Mouse (Mus musculus) midbrain, postnatal 0 days (tissue): ENCODE results near the gene Gm4131. TPM values are rescaled to one million over a fixed set of nuclear protein-coding genes. Genes with fewer than 3 reads are reported as not detected.

Source experiments
- ATAC-seq: fragments of 200-750 bp; cut with Nextera tagmentation; 2 replicates; pipeline ENCODE4 v1.8.0; 2017; ENCODE audit warnings: moderate number of reproducible peaks, mild to moderate bottlenecking, moderate TSS enrichment, moderate library complexity; ENCODE audit not compliant: low FRiP score
- DNase-seq: peaks from one replicate; pipeline ENCODE4 v3.0.0-alpha.2; 2015; ENCODE audit warnings: low spot score
- H3K27ac ChIP-seq: fragments of 300-500 bp; sonication (generic); 2 replicates; pipeline ENCODE4 v1.5.1; 2014; ENCODE audit warnings: low read depth, mild to moderate bottlenecking, low read length, mixed read lengths
- H3K27me3 ChIP-seq: fragments of 300-500 bp; sonication (generic); 2 replicates; pipeline ENCODE4 v1.6.1; 2014; ENCODE audit warnings: low read length, control low read depth, mixed read lengths; ENCODE audit not compliant: insufficient read depth
- H3K36me3 ChIP-seq: fragments of 300-500 bp; sonication (generic); 2 replicates; pipeline ENCODE4 v1.6.1; 2014; ENCODE audit warnings: low read length, control low read depth, mixed read lengths; ENCODE audit not compliant: insufficient read depth
- H3K4me1 ChIP-seq: fragments of 300-500 bp; sonication (generic); 2 replicates; pipeline ENCODE4 v1.6.1; 2014; ENCODE audit warnings: mild to moderate bottlenecking, control low read depth, antibody characterized with exemption, low read length, mixed read lengths; ENCODE audit not compliant: insufficient read depth
- H3K4me2 ChIP-seq: fragments of 300-500 bp; sonication (generic); 2 replicates; pipeline ENCODE4 v1.6.1; 2014; ENCODE audit warnings: low read depth, mild to moderate bottlenecking, low read length, mixed read lengths; ENCODE audit not compliant: poor library complexity, severe bottlenecking
- H3K4me3 ChIP-seq: fragments of 300-500 bp; sonication (generic); 2 replicates; pipeline ENCODE4 v1.5.1; 2014; ENCODE audit warnings: low read depth, mild to moderate bottlenecking, low read length, moderate library complexity
- H3K9ac ChIP-seq: fragments of 300-500 bp; sonication (generic); replicated peaks from 2 replicates; pipeline ENCODE4 v1.6.1; 2014; ENCODE audit warnings: mild to moderate bottlenecking, low read length, moderate library complexity, mixed read lengths; ENCODE audit not compliant: poor library complexity, severe bottlenecking
- H3K9me3 ChIP-seq: fragments of 300-500 bp; sonication (generic); 2 replicates; pipeline ENCODE4 v1.6.1; 2016; ENCODE audit warnings: low read length, control low read depth
- CTCF ChIP-seq: IDR thresholded peaks from 2 replicates; pipeline ENCODE4 v1.5.1; 2016; ENCODE audit warnings: antibody characterized with exemption, mild to moderate bottlenecking
- WGBS: fragments of 180-500 bp; shearing (Covaris S2); extraction: QIAGEN DNeasy Blood & Tissue Kit; methylation state at CpG from one replicate; pipeline ENCODE4 v1.1.7; 2014; 5-methylcytosine and 5-hydroxymethylcytosine counted together
- polyA plus RNA-seq: library from polyadenylated mRNA; unstranded; fragments of >200 nt; fragmentation: Nextera tagmentation; extraction: Ambion mirVana; gene quantifications from 2 replicates; pipeline ENCODE4 v1.2.1, GENCODE M21; 2015
- total RNA-seq: library from RNA; depleted of rRNA; stranded (reverse); fragments of >200 nt; gene quantifications from 2 replicates; pipeline ENCODE4 v1.2.3, GENCODE M21; 2014

Gene Gm4131
- total and polyA plus RNA-seq, 2 experiments from 2014 or later: 0.14 TPM; not detected in 1

DNA sequence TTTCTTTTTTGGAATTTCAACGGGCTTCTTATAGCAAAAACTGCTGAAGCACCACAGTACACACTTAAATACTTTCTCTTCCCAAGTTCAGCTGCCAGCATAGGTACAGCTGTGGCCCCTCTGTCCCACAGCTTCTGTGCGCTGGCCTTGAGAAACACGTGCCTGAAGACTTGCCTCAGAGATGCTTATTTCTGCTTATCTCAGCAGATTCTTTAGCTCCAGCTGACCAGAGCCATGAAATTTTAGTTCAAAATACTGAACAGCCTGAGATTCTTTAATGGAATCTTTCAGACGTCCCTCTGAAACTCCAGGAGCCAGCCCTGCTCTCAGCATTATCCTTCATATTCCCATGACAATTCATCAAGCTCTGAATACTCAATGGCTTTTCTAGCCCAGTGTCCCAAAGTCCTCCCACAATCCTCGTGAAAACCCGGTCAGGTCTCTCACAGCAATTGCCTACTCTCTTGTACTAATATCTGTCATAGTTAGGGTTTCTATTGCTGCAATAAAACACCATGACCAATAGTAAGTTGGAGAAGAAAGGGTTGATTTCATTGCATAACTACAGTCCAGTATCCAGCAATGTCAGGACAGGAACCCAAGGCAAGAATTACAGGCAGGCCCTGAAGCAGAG, 98.5 kb downstream of the Gm4131 start:
- WGBS: 72% methylated on average over 6 of the region's 6 CpGs
- no peak for TF ChIP-seq CTCF
- Histone ChIP-seq H3K27ac (no peak overlapping the region), H3K4me1 (no peaks in the 10 kb centered on the region), H3K27me3 (no peaks in the 10 kb centered on the region), H3K4me2 (no peak overlapping the region), H3K4me3 (no peak overlapping the region), H3K9me3 (no peaks in the 10 kb centered on the region), H3K9ac (no peak overlapping the region), H3K36me3 (no peaks in the 10 kb centered on the region)
- DNase-seq: no peak
- ATAC-seq: no peak

DNA sequence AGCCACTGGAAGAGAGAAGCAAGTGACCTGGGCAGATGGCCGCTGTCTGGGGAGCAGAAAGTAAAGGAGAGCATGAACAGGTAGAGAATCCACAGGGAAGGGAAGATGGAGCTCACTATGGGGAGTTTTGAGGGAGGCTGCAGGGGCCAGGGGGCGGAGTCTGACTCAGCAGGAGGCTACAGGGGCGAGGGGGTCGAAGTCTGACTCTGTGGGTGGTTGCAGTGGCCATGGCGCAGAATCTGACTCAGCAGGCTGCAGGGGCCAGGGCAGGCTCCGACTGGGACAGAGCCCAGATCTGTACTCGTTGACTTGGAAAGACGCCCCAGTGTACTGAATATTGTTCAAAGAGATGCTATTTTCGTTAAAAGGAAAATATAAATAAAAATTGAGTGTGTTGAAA, 101.8 kb downstream of the Gm4131 start:
- H3K27me3 ChIP-seq: no peaks in the 10 kb centered on the region
- H3K9me3 ChIP-seq: no peaks in the 10 kb centered on the region
- no peaks in the 10 kb centered on the region for H3K36me3 ChIP-seq
- no peak for ATAC-seq
- no peak for TF ChIP-seq CTCF
- 24% methylated on average over 9 of the region's 9 CpGs for WGBS
- no peak for DNase-seq
- H3K27ac ChIP-seq: no peak overlapping the region
- H3K9ac ChIP-seq: no peak overlapping the region
- no peak overlapping the region for H3K4me3 ChIP-seq
- no peak overlapping the region for H3K4me2 ChIP-seq
- H3K4me1 ChIP-seq: no peaks in the 10 kb centered on the region

DNA sequence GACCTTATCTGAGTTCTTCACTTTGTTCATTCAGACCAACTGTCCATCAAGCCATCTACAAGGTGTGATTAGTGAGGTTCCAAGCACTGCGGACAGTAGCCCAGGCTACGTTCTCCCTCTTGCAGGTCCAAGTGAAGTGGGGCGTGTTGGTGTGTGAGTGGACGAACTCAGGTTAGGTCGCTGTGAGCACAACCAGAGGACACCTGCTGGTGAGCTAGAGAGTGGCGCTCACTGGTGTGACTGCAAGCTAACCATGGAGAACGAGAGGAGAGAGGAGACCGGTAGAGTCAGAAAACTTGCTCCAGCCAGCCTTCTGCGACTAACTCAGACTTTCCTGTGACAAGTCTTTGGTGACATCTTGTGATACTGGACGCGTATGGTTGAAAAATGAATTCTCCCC, 107.2 kb downstream of the Gm4131 start:
- 64% methylated on average over 11 of the region's 11 CpGs for WGBS
- DNase-seq (no peak), ATAC-seq (no peak)
- Histone ChIP-seq H3K27me3 (no peaks in the 10 kb centered on the region), H3K36me3 (no peaks in the 10 kb centered on the region), H3K4me3 (no peak overlapping the region), H3K4me1 (no peaks in the 10 kb centered on the region), H3K9me3 (no peaks in the 10 kb centered on the region), H3K4me2 (no peak overlapping the region), H3K27ac (no peak overlapping the region), H3K9ac (no peak overlapping the region)
- peak; percentile 58 for TF ChIP-seq CTCF

DNA sequence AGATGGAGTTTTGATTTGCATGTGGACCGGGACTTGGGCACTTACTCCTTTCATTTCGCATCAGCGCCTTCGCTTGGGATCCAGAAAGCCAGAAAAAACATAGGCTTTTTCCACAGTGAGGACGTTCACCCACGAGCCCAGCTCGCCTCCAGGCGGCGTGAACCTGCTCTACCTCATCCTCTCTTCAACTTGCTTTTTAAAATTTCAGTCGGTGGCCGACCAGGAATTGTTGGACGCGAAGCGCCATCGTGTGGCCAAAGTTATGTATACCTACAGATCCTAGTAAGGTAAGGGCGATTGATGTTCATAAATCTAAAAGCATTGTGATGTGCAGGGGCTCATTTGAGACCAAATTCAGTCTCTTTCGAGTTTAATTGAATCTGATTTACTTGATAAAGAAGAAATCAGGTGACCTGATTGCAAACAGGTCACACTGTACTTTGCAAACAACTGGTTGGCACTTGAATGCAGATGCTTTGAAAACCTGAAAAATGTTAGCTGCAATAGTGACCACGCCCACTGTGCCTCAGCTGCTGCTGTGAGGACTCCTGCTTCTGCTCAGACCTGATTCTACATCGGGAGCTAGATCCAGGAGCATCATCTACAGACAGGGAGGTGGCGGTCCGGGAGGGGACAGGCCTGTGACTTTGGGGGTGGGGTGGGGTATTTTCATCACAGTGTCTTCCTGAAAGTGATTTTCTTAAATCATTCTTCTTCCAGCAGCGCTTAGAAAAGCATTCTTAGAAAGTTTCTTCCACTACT, 109.1 kb downstream of the Gm4131 start:
- ATAC-seq (peak; percentile 83), DNase-seq (peak; percentile 95)
- no peaks in the 10 kb centered on the region for H3K9me3 ChIP-seq
- peak; percentile 99 for TF ChIP-seq CTCF
- H3K4me2 ChIP-seq: peak overlapping the region; percentile 26
- no peak overlapping the region for H3K4me3 ChIP-seq
- H3K27me3 ChIP-seq: no peaks in the 10 kb centered on the region
- H3K27ac ChIP-seq: no peak overlapping the region
- no peak overlapping the region for H3K9ac ChIP-seq
- no peaks in the 10 kb centered on the region for H3K36me3 ChIP-seq
- no peaks in the 10 kb centered on the region for H3K4me1 ChIP-seq
- WGBS: 17% methylated on average over 22 of the region's 22 CpGs

DNA sequence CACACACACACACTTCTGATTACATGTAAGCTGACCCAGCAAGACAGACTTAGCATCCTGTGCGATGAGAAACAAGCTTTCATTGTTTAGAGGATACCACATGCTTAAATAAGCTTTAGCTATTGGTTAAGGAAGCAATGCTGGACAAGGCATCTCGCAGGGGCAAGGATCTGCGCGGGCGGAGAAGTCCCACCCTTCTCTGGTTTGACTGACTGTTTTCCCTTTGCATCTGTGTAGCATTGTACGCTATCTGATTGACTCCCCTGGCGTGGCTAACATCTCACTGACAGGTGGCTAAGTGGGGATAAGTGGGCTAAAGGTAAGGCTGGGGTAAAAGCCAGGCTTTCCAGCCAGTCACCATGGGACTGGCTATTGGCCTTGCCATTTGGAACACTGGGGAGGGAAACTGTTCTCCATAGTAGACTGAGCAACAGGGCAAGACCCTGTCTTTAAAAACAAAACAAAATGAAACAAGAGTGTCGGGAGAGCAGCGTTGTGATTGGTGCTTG, 110.4 kb downstream of the Gm4131 start, which contains the start of gene Gucy1b2:
TSS of gene Gucy1b2 (minus strand) at position 51 of the 509 bp plus-strand sequence.
- 64% methylated on average over 9 of the region's 9 CpGs for WGBS

DNA sequence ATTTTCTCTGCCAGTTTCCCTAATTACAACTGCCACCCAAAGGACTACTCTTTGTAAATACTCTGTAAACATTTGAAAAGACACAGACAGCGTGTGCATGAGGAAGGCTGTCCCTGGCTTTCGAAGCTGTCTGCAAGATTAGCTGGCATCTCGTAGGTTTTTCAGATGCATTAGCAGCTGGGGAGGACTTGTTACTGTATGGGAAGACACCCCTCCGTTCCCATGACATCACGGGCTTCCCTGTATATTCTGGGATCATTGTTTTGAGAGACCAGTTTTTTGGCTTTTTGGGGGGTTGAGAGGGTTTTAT, 111.2 kb downstream of the Gm4131 start:
- peak; percentile 27 for DNase-seq
- TF ChIP-seq CTCF: no peak
- Histone ChIP-seq H3K9ac (no peak overlapping the region), H3K36me3 (no peaks in the 10 kb centered on the region), H3K4me3 (no peak overlapping the region), H3K4me1 (no peaks in the 10 kb centered on the region), H3K27me3 (no peaks in the 10 kb centered on the region), H3K9me3 (no peaks in the 10 kb centered on the region), H3K4me2 (no peak overlapping the region), H3K27ac (no peak overlapping the region)
- 56% methylated on average over 5 of the region's 5 CpGs for WGBS
- no peak for ATAC-seq

More for the DNA sequence above, 110.4 kb downstream of the Gm4131 start, which contains the start of gene Gucy1b2:
- ATAC-seq (no peak), DNase-seq (no peak)
- Histone ChIP-seq H3K4me3 (no peak within 1 kb of the TSS), H3K27ac (no peak within 1 kb of the TSS), H3K4me1 (no peaks in the 10 kb centered on the region), H3K36me3 (no peaks in the 10 kb centered on the region), H3K9ac (no peak within 1 kb of the TSS), H3K4me2 (peak within 1 kb of the TSS; percentile 26), H3K27me3 (no peaks in the 10 kb centered on the region), H3K9me3 (no peaks in the 10 kb centered on the region)
- no peak for TF ChIP-seq CTCF
